Mouse (Mus musculus): ENCODE data around the gene Pdzd2. TPM values are rescaled to one million over a fixed set of nuclear protein-coding genes. Genes with fewer than 3 reads are reported as not detected.

Pdzd2 gene
- polyA plus RNA-seq, 1 experiment from 2014 or later = 4.7 TPM

DNA sequence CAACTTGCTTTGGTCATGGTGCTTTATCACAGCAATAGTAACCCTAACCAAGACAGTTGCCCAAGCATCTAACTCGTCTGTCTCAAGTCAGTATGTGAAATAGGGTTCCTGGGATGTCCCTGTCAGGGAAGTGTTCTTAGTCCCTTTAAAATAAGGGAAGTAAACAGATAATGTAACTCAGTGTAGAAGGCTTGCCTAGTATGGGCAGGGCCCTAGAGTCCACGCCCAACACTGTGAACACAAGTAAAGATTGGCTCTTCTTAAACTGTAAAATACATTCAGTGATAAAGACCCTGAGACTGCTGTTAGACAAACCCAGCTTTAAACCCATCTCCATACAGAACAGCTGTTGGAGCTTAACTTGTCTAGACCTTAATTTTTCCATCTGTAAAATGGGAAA lies 57.8 kb downstream of the Pdzd2 start:
- Histone ChIP-seq H3K27me3 (ENCODE audit: poor library complexity, severe bottlenecking) (no peaks in the 10 kb centered on the region), H3K9me3 (no peaks in the 10 kb centered on the region), H3K27ac (no peak overlapping the region), H3K36me3 (replicated peaks) (no peaks in the 10 kb centered on the region), H3K4me1 (peaks cover 6% of the 10 kb centered on the region; the same call in 1 of the 2 replicates), H3K4me3 (no peak overlapping the region)
- 92% methylated on average over 2 of the region's 2 CpGs for WGBS
- DNase-seq (ENCODE audit: extremely low spot score, low spot score) = no peak

DNA sequence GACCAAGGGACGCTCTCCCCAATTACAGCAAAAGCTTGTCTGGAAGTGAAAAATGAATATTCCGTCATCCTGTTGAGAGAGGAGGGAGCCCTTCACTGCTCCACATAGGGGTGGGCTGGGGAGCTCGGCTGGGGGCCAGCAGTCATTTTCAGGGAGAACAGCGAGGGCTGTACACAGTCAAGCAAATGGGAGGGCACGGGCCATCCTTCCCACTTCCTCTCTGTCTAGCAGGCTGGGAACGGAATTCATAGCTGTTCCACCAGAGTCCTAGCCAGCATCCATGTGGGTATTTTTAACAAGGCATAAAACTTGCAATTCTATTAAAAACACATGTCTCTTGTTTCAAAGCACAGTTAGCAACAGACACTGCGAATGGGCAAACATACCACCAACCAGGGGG lies 59.0 kb downstream of the Pdzd2 start:
- Histone ChIP-seq H3K27ac (no peak overlapping the region), H3K4me3 (no peak overlapping the region), H3K9me3 (no peaks in the 10 kb centered on the region), H3K27me3 (ENCODE audit: poor library complexity, severe bottlenecking) (no peaks in the 10 kb centered on the region), H3K4me1 (peaks cover 6% of the 10 kb centered on the region; the same call in 1 of the 2 replicates), H3K36me3 (replicated peaks) (no peaks in the 10 kb centered on the region)
- DNase-seq (ENCODE audit: extremely low spot score, low spot score) = no peak
- 71% methylated on average over 7 of the region's 7 CpGs for WGBS

DNA sequence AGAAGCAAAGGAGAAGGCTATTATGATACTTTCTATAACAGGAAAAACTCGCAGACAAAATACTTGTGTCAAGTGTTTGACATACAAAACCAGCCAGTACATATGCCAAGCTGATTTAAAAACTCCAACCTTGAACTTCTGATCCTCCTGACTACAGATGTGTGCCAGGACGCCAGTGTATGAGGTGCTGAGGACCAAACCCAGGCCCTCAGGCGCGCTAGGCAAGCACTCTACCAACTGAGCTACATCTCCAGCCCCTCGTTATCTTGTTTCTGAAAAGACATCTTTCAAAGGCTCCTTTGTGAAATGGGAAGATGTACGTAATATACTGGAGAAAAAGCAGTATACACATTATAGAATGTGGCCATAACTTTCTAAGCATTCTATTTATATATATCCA lies 59.7 kb downstream of the Pdzd2 start:
- Histone ChIP-seq H3K27me3 (ENCODE audit: poor library complexity, severe bottlenecking) (no peaks in the 10 kb centered on the region), H3K4me3 (no peak overlapping the region), H3K27ac (no peak overlapping the region), H3K4me1 (peaks cover 6% of the 10 kb centered on the region; the same call in 1 of the 2 replicates), H3K9me3 (no peaks in the 10 kb centered on the region), H3K36me3 (replicated peaks) (no peaks in the 10 kb centered on the region)
- DNase-seq (ENCODE audit: extremely low spot score, low spot score) = no peak
- WGBS = 84% methylated on average over 6 of the region's 6 CpGs

DNA sequence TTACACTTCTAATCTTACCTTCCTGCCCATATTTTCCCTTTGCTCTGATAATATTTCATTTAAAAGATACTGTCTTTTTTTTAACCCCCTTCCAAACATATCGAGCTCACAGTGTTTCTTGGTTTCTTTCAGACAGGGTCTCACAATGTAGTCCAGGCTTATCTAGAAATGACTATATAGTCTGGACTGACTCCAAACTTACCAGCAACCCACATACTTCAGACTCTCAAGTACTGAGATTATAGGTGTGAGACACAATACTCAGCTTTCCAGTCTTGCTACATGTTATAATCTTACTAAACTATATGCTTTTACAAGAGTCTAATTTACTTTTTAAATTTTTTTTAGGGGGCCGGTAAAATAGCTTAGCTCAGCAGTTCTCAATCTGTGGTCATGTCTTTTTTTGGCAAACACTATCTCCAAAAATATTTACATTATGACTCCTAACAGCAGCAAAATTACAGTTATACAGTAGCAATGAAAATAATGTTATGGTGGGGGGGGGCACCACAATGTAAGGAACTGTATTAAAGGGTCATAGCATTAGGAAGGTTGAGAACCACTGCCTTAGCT lies 61.1 kb downstream of the Pdzd2 start:
- Histone ChIP-seq H3K9me3 (no peaks in the 10 kb centered on the region), H3K36me3 (replicated peaks) (no peaks in the 10 kb centered on the region), H3K4me1 (peaks cover 6% of the 10 kb centered on the region; the same call in 1 of the 2 replicates), H3K27me3 (ENCODE audit: poor library complexity, severe bottlenecking) (no peaks in the 10 kb centered on the region), H3K27ac (no peak overlapping the region), H3K4me3 (no peak overlapping the region)
- no peak for DNase-seq (ENCODE audit: extremely low spot score, low spot score)
- 91% methylated on average over 2 of the region's 2 CpGs for WGBS

DNA sequence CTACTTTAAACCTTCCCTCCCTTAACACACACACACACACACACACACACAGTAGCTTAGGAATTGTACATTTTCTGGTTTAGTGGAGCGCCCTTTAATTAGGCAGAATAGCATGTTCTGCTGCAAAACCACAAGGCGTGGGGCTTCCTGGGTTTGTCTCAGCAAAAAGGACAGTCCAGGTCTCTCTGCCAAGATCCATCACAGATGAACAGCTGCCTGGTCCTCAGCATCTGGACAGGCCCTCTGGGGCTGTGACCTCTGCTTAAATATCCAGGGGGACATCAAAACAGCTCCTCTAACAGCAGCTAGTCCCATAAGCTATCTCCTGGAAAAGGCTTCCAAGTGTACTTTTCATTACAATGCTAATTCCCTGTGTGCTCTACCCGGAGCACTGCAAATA lies 64.4 kb downstream of the Pdzd2 start:
- no peak overlapping the region for H3K27ac ChIP-seq
- H3K4me3 ChIP-seq = no peak overlapping the region
- H3K4me1 ChIP-seq = no peaks in the 10 kb centered on the region
- no peaks in the 10 kb centered on the region for H3K36me3 ChIP-seq (replicated peaks)
- H3K27me3 ChIP-seq (ENCODE audit: poor library complexity, severe bottlenecking) = no peaks in the 10 kb centered on the region
- no peak for DNase-seq (ENCODE audit: extremely low spot score, low spot score)
- WGBS = 78% methylated on average over 3 of the region's 3 CpGs
- peaks cover 3% of the 10 kb centered on the region; the same call in 1 of the 2 replicates for H3K9me3 ChIP-seq

DNA sequence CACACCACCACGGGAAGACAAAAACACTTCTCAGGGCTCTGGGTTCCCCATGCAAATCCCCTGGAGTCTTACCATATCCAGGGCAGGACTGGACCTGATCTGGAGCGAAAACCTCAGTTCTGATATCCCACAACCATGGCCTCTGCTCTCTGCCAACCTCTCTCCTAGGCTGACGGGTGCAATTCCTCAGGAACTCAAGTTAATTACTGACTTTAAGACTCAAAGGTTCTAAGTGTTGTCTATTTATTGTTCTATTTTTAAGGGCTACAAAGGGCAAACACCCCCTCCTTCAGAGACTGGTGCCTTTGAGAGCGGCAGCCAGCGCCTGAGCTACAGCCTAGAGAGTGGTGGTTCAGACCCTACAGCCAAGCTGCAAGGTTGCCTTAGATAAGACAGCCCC lies 65.7 kb downstream of the Pdzd2 start:
- H3K9me3 ChIP-seq = peaks cover 3% of the 10 kb centered on the region; the same call in 1 of the 2 replicates
- no peaks in the 10 kb centered on the region for H3K27me3 ChIP-seq (ENCODE audit: poor library complexity, severe bottlenecking)
- no peak overlapping the region for H3K27ac ChIP-seq
- no peak overlapping the region for H3K4me3 ChIP-seq
- no peak for DNase-seq (ENCODE audit: extremely low spot score, low spot score)
- WGBS = 86% methylated on average over 5 of the region's 5 CpGs
- no peaks in the 10 kb centered on the region for H3K4me1 ChIP-seq
- no peaks in the 10 kb centered on the region for H3K36me3 ChIP-seq (replicated peaks)

DNA sequence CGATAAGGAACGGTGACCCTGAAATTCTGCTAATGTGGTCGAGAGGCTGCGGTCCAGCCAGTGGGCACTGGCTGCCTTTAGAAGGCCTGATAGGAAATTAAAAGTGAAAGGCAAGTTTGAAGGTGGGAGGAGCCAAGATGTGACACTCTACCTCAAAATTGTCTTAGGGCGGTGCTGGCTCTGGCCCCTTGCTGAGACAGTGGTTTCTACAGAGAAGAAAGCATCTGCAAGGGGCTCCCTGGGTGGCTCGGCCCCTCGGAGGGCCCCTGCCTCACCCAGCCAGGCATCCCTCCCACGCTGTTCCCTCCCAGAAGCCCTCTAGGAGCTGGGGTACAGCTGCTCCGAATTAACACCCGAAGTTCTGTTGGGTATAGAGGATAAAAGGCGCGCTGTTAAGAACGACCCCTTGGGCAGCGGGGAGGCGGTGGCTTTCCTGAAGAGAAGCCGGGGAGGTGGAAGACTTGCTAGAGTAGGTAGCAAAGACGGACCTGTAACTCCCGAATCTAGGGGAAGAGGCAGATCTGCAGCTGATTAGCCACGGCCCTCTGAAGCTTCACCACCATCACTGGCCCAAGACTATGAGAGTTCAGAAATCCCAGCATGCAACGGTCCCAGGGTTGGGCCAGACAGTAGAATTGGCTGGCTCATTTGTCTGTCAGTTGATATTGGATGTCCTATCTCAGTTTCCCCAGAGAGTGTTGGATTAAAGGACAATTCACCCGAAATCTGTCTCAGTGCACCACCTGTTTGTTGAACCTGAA lies 71.8 kb downstream of the Pdzd2 start:
- WGBS = 45% methylated on average over 21 of the region's 21 CpGs
- DNase-seq (ENCODE audit: extremely low spot score, low spot score) = no peak
- H3K27ac ChIP-seq = peak overlapping the region; percentile 30; the same call in 1 of the 2 replicates
- H3K9me3 ChIP-seq = peaks cover 6% of the 10 kb centered on the region; the same call in 1 of the 2 replicates
- peaks cover 12% of the 10 kb centered on the region for H3K4me1 ChIP-seq
- no peaks in the 10 kb centered on the region for H3K36me3 ChIP-seq (replicated peaks)
- no peak overlapping the region for H3K4me3 ChIP-seq
- H3K27me3 ChIP-seq (ENCODE audit: poor library complexity, severe bottlenecking) = no peaks in the 10 kb centered on the region

DNA sequence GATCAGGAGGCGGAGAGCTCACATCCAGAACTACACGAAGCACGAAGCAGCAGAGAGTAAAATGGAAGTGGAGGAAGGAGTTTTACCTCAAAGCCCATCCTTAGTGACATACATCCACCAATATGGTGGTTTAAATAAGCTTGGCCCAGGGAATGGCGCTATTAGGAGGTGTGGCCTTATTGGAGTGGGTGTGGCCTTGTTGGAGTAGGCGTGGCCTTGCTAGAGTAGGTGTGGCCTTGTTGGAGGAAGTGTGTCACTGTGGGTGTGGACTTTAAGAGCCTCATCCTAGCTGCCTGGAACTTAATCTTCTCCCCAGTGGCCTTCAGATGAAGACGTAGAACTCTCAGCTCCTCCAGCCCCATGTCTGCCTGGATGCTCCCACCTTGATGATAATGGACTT lies 73.8 kb downstream of the Pdzd2 start:
- WGBS = 93% methylated on average over 6 of the region's 6 CpGs
- Histone ChIP-seq H3K36me3 (replicated peaks) (no peaks in the 10 kb centered on the region), H3K27me3 (ENCODE audit: poor library complexity, severe bottlenecking) (no peaks in the 10 kb centered on the region), H3K4me1 (peaks cover 14% of the 10 kb centered on the region), H3K4me3 (no peak overlapping the region), H3K27ac (no peak overlapping the region), H3K9me3 (0 out of 2 replicates have a peak, but pooled peaks cover 3% of the 10 kb centered on the region)
- DNase-seq (ENCODE audit: extremely low spot score, low spot score) = no peak

DNA sequence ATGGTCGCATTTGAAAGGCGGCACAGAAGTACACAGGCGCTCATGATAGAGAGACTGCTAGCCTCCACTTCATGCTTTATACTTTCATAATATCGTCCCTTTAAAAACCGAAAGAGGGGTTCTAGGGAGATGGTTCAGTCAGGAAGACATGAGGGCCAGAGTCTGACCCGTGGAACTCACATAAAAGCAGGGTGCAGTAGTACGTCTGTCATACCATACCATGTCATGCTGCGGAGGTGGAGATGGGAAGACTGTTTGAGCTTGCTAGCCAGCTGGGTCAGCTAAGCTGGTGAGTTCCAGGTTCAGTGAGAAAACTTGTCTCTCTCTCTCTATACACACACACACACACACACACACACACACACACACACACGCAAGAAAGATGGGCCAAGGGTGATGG lies 76.4 kb downstream of the Pdzd2 start:
- no peak for DNase-seq (ENCODE audit: extremely low spot score, low spot score)
- Histone ChIP-seq H3K27ac (no peak overlapping the region), H3K36me3 (replicated peaks) (no peaks in the 10 kb centered on the region), H3K27me3 (ENCODE audit: poor library complexity, severe bottlenecking) (no peaks in the 10 kb centered on the region), H3K4me3 (no peak overlapping the region), H3K9me3 (0 out of 2 replicates have a peak, but pooled peaks cover 3% of the 10 kb centered on the region), H3K4me1 (peaks cover 13% of the 10 kb centered on the region)
- 95% methylated on average over 9 of the region's 9 CpGs for WGBS

DNA sequence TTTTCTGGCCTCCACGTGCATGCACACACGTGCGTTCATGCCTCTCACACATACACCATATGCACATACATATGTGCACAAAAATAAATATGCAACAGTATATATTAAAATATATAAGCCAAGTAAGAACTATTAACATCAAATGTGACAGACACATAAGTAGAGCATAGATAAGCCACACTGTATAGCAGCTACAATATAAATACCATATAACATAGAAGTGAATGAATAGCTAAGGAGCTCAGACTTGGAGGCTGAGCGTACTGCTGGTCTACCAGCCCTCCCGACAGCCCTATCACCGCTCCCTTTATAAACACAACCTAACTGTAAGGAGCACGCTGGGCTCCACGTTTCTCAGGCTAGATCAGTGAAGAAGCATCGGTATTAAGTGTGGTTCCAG lies 79.4 kb downstream of the Pdzd2 start:
- H3K27ac ChIP-seq = no peak overlapping the region
- H3K4me3 ChIP-seq = no peak overlapping the region
- no peaks in the 10 kb centered on the region for H3K36me3 ChIP-seq (replicated peaks)
- H3K9me3 ChIP-seq = no peaks in the 10 kb centered on the region
- no peaks in the 10 kb centered on the region for H3K27me3 ChIP-seq (ENCODE audit: poor library complexity, severe bottlenecking)
- WGBS = 90% methylated on average over 9 of the region's 9 CpGs
- H3K4me1 ChIP-seq = 0 out of 2 replicates have a peak, but pooled peaks cover 3% of the 10 kb centered on the region
- no peak for DNase-seq (ENCODE audit: extremely low spot score, low spot score)

DNA sequence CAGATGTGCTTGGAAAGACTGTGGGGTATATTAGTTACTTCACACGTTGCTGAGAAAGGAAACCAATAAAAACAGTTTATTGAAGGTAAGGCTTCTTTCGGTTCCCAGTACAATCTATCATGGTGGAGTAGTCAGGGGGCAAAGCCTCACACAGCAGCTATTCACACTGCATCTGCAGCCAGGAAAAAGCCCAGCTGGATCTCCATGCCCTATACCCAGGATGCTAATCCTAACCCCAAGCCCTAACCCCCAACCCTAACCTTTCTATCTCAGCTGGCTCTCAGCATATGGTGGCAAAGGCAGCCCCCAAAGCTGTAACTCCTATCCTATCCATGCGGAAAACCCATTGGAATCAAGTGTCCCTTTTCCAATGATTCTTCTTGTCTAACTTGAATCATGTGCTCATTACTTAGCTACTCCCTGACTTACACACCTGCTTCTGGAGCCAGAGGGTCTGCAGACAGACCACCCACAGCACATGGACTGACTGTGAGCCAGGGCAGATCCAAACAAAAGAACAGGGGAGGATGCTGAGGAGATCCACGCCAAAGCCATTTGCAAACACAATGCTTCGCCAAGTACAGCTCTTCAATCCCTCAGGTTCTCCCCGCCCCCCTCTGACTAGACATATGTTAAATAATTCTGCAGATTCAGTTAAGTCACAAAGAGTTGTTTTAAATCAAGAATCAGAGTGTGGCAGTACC lies 83.6 kb downstream of the Pdzd2 start:
- H3K4me1 ChIP-seq = peaks cover 11% of the 10 kb centered on the region
- DNase-seq (ENCODE audit: extremely low spot score, low spot score) = no peak
- WGBS = 89% methylated on average over 6 of the region's 6 CpGs
- no peak overlapping the region for H3K4me3 ChIP-seq
- no peaks in the 10 kb centered on the region for H3K36me3 ChIP-seq (replicated peaks)
- no peaks in the 10 kb centered on the region for H3K27me3 ChIP-seq (ENCODE audit: poor library complexity, severe bottlenecking)
- no peaks in the 10 kb centered on the region; the same call in 1 of the 2 replicates for H3K9me3 ChIP-seq
- H3K27ac ChIP-seq = no peak overlapping the region

DNA sequence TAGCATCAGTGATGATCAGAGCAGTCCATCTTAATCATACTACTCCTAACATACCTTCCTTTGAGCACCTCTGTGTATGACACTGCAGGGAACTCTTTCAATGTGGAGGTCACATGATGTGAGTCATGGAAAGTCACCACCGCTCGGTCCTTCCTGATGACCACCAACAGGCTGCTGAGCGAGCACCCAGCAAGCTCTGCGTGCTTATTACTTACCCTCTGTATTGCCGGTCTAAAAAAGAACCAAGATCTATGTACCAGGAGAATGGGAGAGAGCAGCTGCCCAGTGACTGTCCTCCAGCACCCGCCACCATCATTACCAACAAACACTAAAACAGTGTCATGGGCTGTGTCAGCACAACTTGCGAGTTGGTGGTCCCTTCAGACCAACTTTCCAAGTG lies 84.4 kb downstream of the Pdzd2 start:
- Histone ChIP-seq H3K4me3 (no peak overlapping the region), H3K4me1 (peaks cover 18% of the 10 kb centered on the region), H3K9me3 (no peaks in the 10 kb centered on the region; the same call in 1 of the 2 replicates), H3K27ac (no peak overlapping the region), H3K27me3 (ENCODE audit: poor library complexity, severe bottlenecking) (no peaks in the 10 kb centered on the region), H3K36me3 (replicated peaks) (no peaks in the 10 kb centered on the region)
- 95% methylated on average over 7 of the region's 7 CpGs for WGBS
- DNase-seq (ENCODE audit: extremely low spot score, low spot score) = no peak

Data from forebrain, embryonic 10.5 days (tissue).